Mouse (Mus musculus) heart, postnatal 25 days (tissue): ENCODE results near the gene Ssc4d. TPM values are rescaled to one million over a fixed set of nuclear protein-coding genes. Genes with fewer than 3 reads are reported as not detected.

Experiments used
- DNase-seq: peaks from one replicate; pipeline ENCODE4 v3.0.0; 2022; ENCODE audit warnings: low spot score
- intact Hi-C: fragments of 180-260 bp; cut with DNase I; formaldehyde crosslinking; loops from one replicate; pipeline ENCODE4 v1.15.1; 2025
- total RNA-seq, 2 experiments: library from RNA; stranded (reverse); gene quantifications; 2 replicates each; pipeline ENCODE4 v1.2.3; 2021

Ssc4d gene
- total RNA-seq, 2 experiments from 2014 or later: 0.28 to 0.68 TPM

GRCm38 (mm10) chr5:135950710-135951412 lies 23.5 kb downstream of the Ssc4d start:
- intact Hi-C loops: loop anchor here (2.0 kb wide), 1 partner anchor 14 kb away; no protein-coding TSS in a partner anchor
- DNase-seq: no peak

GRCm38 (mm10) chr5:135946621-135947020 lies 27.7 kb downstream of the Ssc4d start:
- intact Hi-C loops: no loop called here
- no peak for DNase-seq

- no peak for DNase-seq
- intact Hi-C loops: no loop called here
Observed at GRCm38 (mm10) chr5:135945916-135946408, 28.4 kb downstream of the Ssc4d start.

GRCm38 (mm10) chr5:135942710-135943109 lies 31.6 kb downstream of the Ssc4d start:
- DNase-seq: no peak
- intact Hi-C loops: no loop called here

- intact Hi-C loops: no loop called here
- DNase-seq: no peak
Observed at GRCm38 (mm10) chr5:135940587-135940986, 33.7 kb downstream of the Ssc4d start.

- no peak for DNase-seq
- intact Hi-C loops: loop anchor here (1.0 to 2.0 kb wide), 3 partner anchors 15 to 31 kb away; no protein-coding TSS in a partner anchor
Observed at GRCm38 (mm10) chr5:135935641-135936190, 38.6 kb downstream of the Ssc4d start.

GRCm38 (mm10) chr5:135935176-135935523 lies 39.2 kb downstream of the Ssc4d start:
- intact Hi-C loops: loop anchor here (1.0 kb wide), 2 partner anchors 22 to 31 kb away; no protein-coding TSS in a partner anchor
- DNase-seq: no peak

GRCm38 (mm10) chr5:135934481-135935175 lies 39.7 kb downstream of the Ssc4d start, which contains the start of gene Ywhag:
TSS of gene Ywhag (minus strand) at chr5:135934616.
- intact Hi-C loops: loop anchor here (1.0 kb wide), 2 partner anchors 23 to 30 kb away; no protein-coding TSS in a partner anchor
- DNase-seq: peak; percentile 96

GRCm38 (mm10) chr5:135933900-135934441 lies 40.4 kb downstream of the Ssc4d start:
- intact Hi-C loops: no loop called here
- peak; percentile 23 for DNase-seq

GRCm38 (mm10) chr5:135933222-135933899 lies 41.0 kb downstream of the Ssc4d start:
- no peak for DNase-seq
- intact Hi-C loops: no loop called here

GRCm38 (mm10) chr5:135932359-135932758 lies 42.0 kb downstream of the Ssc4d start:
- intact Hi-C loops: no loop called here
- DNase-seq: no peak

GRCm38 (mm10) chr5:135931526-135931925 lies 42.8 kb downstream of the Ssc4d start:
- intact Hi-C loops: no loop called here
- DNase-seq: no peak

GRCm38 (mm10) chr5:135929685-135930424 lies 44.5 kb downstream of the Ssc4d start:
- intact Hi-C loops: no loop called here
- no peak for DNase-seq

GRCm38 (mm10) chr5:135923901-135924300 lies 50.4 kb downstream of the Ssc4d start:
- intact Hi-C loops: no loop called here
- no peak for DNase-seq

GRCm38 (mm10) chr5:135919902-135920301 lies 54.4 kb downstream of the Ssc4d start:
- intact Hi-C loops: no loop called here
- DNase-seq: no peak

GRCm38 (mm10) chr5:135918593-135918992 lies 55.7 kb downstream of the Ssc4d start:
- intact Hi-C loops: no loop called here
- DNase-seq: no peak

- intact Hi-C loops: no loop called here
- no peak for DNase-seq
Observed at GRCm38 (mm10) chr5:135918059-135918437, 56.3 kb downstream of the Ssc4d start.

GRCm38 (mm10) chr5:135917327-135918058 lies 56.8 kb downstream of the Ssc4d start:
- intact Hi-C loops: no loop called here
- DNase-seq: no peak

- intact Hi-C loops: no loop called here
Observed at GRCm38 (mm10) chr5:135916601-135917000, 57.7 kb downstream of the Ssc4d start.

More at GRCm38 (mm10) chr5:135916601-135917000, 57.7 kb downstream of the Ssc4d start:
- DNase-seq: no peak
